Mouse (Mus musculus) heart, adult 2 months (tissue): Measurements from ENCODE around the gene Grtp1.

Source experiments
- CTCF ChIP-seq: fragments of 200-600 bp; IDR thresholded peaks from 2 replicates; pipeline ENCODE4 v1.8.1; 2022; ENCODE audit warnings: antibody characterized with exemption, mild to moderate bottlenecking, moderate library complexity
- EP300 ChIP-seq: fragments of 200-500 bp; IDR thresholded peaks from 2 replicates; pipeline ENCODE4 v1.6.1; 2011; ENCODE audit warnings: low read depth, low read length, control low read depth; ENCODE audit not compliant: insufficient read depth
- POLR2A ChIP-seq: fragments of 200-500 bp; IDR thresholded peaks from 2 replicates; pipeline ENCODE4 v1.6.1; 2011; ENCODE audit warnings: mild to moderate bottlenecking, low read depth, low read length, control low read depth; ENCODE audit not compliant: insufficient read depth

DNA sequence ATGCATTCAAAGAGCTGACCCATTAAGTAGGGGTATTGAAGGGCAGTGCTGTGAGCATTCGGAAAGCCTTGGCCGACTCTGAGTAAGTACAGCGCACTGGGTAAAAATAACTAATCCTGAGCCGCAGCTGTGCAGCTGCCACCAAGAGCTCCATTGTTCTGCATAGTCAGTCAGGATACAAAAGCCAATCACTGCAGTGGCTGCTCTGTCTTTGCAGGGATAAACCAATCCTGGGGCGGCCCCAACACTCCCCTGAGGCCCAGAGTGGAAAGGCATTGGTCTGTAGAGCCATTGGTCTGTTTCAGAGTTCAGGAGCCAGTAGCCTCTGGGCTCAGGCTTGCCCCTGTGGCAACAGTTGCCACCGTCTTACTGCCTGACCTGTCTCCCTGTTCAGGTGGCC lies 25.9 kb upstream of the Grtp1 start:
- no peak for TF ChIP-seq CTCF
- TF ChIP-seq POLR2A, result no peak
- no peak for TF ChIP-seq EP300
